Mouse (Mus musculus) lung, embryonic 14.5 days (tissue): ENCODE results near the gene Dync1li2. TPM values are rescaled to one million over a fixed set of nuclear protein-coding genes. Genes with fewer than 3 reads are reported as not detected.

Experiments
- ATAC-seq: fragments of 200-750 bp; cut with Nextera tagmentation; 2 replicates; pipeline ENCODE4 v1.8.0; 2017; ENCODE audit warnings: mild to moderate bottlenecking, moderate TSS enrichment, moderate library complexity; ENCODE audit not compliant: insufficient read depth
- DNase-seq: peaks from one replicate; pipeline ENCODE4 v3.0.0-alpha.2; 2015
- H3K27ac ChIP-seq: fragments of 300-500 bp; sonication (generic); 2 replicates; pipeline ENCODE4 v1.5.1; 2014; ENCODE audit warnings: low read depth, mild to moderate bottlenecking, moderate library complexity
- H3K27me3 ChIP-seq: fragments of 300-500 bp; sonication (generic); 2 replicates; pipeline ENCODE4 v1.6.1; 2014; ENCODE audit warnings: low read length, control low read depth; ENCODE audit not compliant: insufficient read depth
- H3K36me3 ChIP-seq: fragments of 300-500 bp; sonication (generic); 2 replicates; pipeline ENCODE4 v1.6.1; 2014; ENCODE audit warnings: control low read depth; ENCODE audit not compliant: insufficient read depth
- H3K4me1 ChIP-seq: fragments of 300-500 bp; sonication (generic); 2 replicates; pipeline ENCODE4 v1.6.1; 2014; ENCODE audit warnings: antibody characterized with exemption, control low read depth; ENCODE audit not compliant: insufficient read depth
- H3K4me2 ChIP-seq: fragments of 300-500 bp; sonication (generic); 2 replicates; pipeline ENCODE4 v1.6.1; 2014; ENCODE audit warnings: mild to moderate bottlenecking
- H3K4me3 ChIP-seq: fragments of 300-500 bp; sonication (generic); 2 replicates; pipeline ENCODE4 v1.5.1; 2014; ENCODE audit warnings: low read depth, low read length
- H3K9ac ChIP-seq: fragments of 300-500 bp; sonication (generic); 2 replicates; pipeline ENCODE4 v1.6.1; 2014
- H3K9me3 ChIP-seq: fragments of 300-500 bp; sonication (generic); 2 replicates; pipeline ENCODE4 v1.6.1; 2016; ENCODE audit warnings: low read depth, low read length, control low read depth
- CTCF ChIP-seq: IDR thresholded peaks from 2 replicates; pipeline ENCODE4 v1.5.1; 2016; ENCODE audit warnings: antibody characterized with exemption, low read depth
- WGBS: fragments of 180-500 bp; shearing (Covaris S2); extraction: QIAGEN DNeasy Blood & Tissue Kit; methylation state at CpG from one replicate; pipeline ENCODE4 v1.1.7; 2014; 5-methylcytosine and 5-hydroxymethylcytosine counted together
- polyA plus RNA-seq: library from polyadenylated mRNA; unstranded; fragments of >200 nt; fragmentation: Nextera tagmentation; extraction: Ambion mirVana; gene quantifications from 2 replicates; pipeline ENCODE4 v1.2.1, GENCODE M21; 2014

Dync1li2 gene
- polyA plus RNA-seq, 1 experiment from 2014 or later: 62.4 TPM

- Histone ChIP-seq H3K36me3 (peaks cover 39% of the 10 kb centered on the region), H3K27me3 (no peaks in the 10 kb centered on the region), H3K9me3 (no peaks in the 10 kb centered on the region), H3K27ac (no peak overlapping the region), H3K9ac (no peak overlapping the region), H3K4me1 (no peaks in the 10 kb centered on the region; the same call in 1 of the 2 replicates), H3K4me3 (no peak overlapping the region), H3K4me2 (no peak overlapping the region)
- ATAC-seq (no peak), DNase-seq (no peak)
- WGBS: 70% methylated on average over 6 of the region's 6 CpGs
- TF ChIP-seq CTCF: no peak
Observed at GRCm38 (mm10) chr8:104416022-104416421, 26.8 kb downstream of the Dync1li2 start.

GRCm38 (mm10) chr8:104414204-104414603 lies 28.6 kb downstream of the Dync1li2 start:
- 0 out of 2 replicates have a peak, but pooled peaks have one; percentile 6 for TF ChIP-seq CTCF
- peaks cover 21% of the 10 kb centered on the region for H3K36me3 ChIP-seq
- 57% methylated on average over 3 of the region's 3 CpGs for WGBS
- no peaks in the 10 kb centered on the region for H3K9me3 ChIP-seq
- no peak overlapping the region for H3K9ac ChIP-seq
- no peaks in the 10 kb centered on the region for H3K27me3 ChIP-seq
- H3K4me1 ChIP-seq: no peaks in the 10 kb centered on the region; the same call in 1 of the 2 replicates
- ATAC-seq: no peak
- H3K4me2 ChIP-seq: no peak overlapping the region
- no peak overlapping the region for H3K4me3 ChIP-seq
- no peak for DNase-seq
- no peak overlapping the region for H3K27ac ChIP-seq

DNA sequence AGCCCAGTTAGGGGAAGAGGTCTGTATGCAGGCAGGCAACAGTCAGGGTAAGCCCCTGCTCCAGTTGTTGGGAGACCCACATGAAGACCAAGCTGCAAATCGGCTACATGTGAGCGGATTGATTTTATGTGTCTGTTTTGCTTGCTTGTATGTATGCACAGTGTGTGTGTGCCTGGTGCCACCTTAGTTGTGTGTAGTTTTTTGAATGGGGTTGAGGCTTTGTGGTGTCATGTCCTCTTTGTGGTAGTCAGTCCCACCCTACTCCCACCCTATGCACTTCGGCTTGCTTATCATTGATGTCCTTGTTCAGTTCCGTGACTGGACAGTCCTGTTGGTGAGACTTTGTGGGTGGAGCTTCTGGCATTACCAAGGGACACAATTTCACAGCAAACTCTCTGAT lies 29.1 kb downstream of the Dync1li2 start:
- peaks cover 17% of the 10 kb centered on the region for H3K36me3 ChIP-seq
- ATAC-seq (peak; percentile 55; the same call in 1 of the 2 replicates), DNase-seq (no peak)
- H3K4me2 ChIP-seq: no peak overlapping the region
- 63% methylated on average over 4 of the region's 4 CpGs for WGBS
- no peak for TF ChIP-seq CTCF
- H3K4me3 ChIP-seq: no peak overlapping the region
- no peak overlapping the region for H3K9ac ChIP-seq
- H3K4me1 ChIP-seq: no peaks in the 10 kb centered on the region; the same call in 1 of the 2 replicates
- no peaks in the 10 kb centered on the region for H3K9me3 ChIP-seq
- H3K27me3 ChIP-seq: no peaks in the 10 kb centered on the region
- H3K27ac ChIP-seq: no peak overlapping the region

DNA sequence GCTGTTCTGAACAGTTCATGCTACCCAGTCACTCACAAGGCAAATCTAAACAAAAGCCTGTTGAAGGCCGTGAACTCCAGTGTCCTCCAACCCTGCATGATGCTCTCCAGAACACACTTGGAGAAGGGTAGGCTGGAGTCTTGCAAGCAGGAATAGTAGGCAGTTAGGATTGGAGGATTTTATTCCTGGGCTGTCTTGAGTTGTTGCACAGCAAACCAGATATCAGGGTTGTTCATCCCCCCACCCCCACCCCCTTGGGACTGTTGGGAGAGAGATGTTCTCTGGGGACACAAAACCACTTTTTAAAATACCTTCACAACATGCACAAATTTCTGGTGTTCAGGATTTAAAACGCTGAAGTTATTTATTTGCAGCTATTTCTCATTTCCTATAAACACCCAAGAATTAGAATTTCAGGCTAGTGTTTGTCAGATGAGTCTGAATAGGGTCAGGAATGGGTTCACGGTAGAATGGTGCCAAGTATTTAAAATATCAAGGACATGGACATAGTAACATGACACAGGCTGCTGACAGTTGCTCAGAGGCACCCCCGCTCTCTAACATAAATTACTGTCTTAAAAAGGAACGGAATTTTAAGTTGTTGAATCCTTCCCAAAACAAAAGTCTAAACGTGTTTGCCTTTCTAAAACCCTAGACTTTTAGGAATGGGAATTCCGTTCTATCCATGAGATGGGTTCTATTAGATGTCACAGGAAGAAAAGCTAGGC lies 29.9 kb downstream of the Dync1li2 start:
- peak; percentile 40 for DNase-seq

GRCm38 (mm10) chr8:104411972-104412371 lies 30.9 kb downstream of the Dync1li2 start:
- DNase-seq (no peak), ATAC-seq (no peak)
- TF ChIP-seq CTCF: no peak
- H3K4me2 ChIP-seq: no peak overlapping the region
- H3K27me3 ChIP-seq: no peaks in the 10 kb centered on the region
- no peaks in the 10 kb centered on the region for H3K9me3 ChIP-seq
- no peak overlapping the region for H3K4me3 ChIP-seq
- no peak overlapping the region for H3K27ac ChIP-seq
- no peaks in the 10 kb centered on the region; the same call in 1 of the 2 replicates for H3K4me1 ChIP-seq
- H3K9ac ChIP-seq: no peak overlapping the region
- WGBS: 60% methylated on average over 3 of the region's 3 CpGs
- H3K36me3 ChIP-seq: peaks cover under 1% of the 10 kb centered on the region

More for the DNA sequence above, 29.9 kb downstream of the Dync1li2 start:
- no peak for TF ChIP-seq CTCF
- Histone ChIP-seq H3K4me2 (no peak overlapping the region), H3K9me3 (no peaks in the 10 kb centered on the region), H3K27ac (no peak overlapping the region; the same call in 1 of the 2 replicates), H3K9ac (no peak overlapping the region), H3K4me3 (no peak overlapping the region), H3K27me3 (no peaks in the 10 kb centered on the region), H3K36me3 (peaks cover 11% of the 10 kb centered on the region), H3K4me1 (no peaks in the 10 kb centered on the region; the same call in 1 of the 2 replicates)
- 40% methylated on average over 7 of the region's 7 CpGs for WGBS
- no peak for ATAC-seq

DNA sequence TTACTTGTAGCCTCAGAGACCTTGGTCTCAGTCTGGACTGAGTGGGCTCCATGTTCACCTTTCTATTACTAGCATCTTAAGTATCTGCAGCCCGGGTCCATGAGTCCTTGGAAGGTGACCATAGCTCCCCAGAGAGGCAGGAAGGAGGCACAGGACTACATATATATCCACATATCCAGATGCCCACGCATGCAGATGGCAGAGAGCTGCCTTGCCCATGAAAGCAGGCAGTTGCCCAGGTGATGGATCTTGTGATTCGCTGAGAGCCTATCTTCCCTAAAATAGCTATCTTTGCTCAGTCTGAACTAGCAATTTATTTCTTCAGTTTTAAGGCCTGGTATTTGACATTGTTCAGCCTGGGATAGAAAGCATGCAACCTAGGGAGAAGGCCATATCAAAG lies 31.4 kb downstream of the Dync1li2 start:
- ATAC-seq (no peak), DNase-seq (no peak)
- TF ChIP-seq CTCF: no peak
- Histone ChIP-seq H3K4me2 (no peak overlapping the region), H3K36me3 (no peaks in the 10 kb centered on the region; the same call in 1 of the 2 replicates), H3K9ac (no peak overlapping the region), H3K27ac (no peak overlapping the region), H3K4me3 (no peak overlapping the region), H3K9me3 (no peaks in the 10 kb centered on the region), H3K4me1 (no peaks in the 10 kb centered on the region; the same call in 1 of the 2 replicates), H3K27me3 (no peaks in the 10 kb centered on the region)
- 76% methylated on average over 3 of the region's 3 CpGs for WGBS

DNA sequence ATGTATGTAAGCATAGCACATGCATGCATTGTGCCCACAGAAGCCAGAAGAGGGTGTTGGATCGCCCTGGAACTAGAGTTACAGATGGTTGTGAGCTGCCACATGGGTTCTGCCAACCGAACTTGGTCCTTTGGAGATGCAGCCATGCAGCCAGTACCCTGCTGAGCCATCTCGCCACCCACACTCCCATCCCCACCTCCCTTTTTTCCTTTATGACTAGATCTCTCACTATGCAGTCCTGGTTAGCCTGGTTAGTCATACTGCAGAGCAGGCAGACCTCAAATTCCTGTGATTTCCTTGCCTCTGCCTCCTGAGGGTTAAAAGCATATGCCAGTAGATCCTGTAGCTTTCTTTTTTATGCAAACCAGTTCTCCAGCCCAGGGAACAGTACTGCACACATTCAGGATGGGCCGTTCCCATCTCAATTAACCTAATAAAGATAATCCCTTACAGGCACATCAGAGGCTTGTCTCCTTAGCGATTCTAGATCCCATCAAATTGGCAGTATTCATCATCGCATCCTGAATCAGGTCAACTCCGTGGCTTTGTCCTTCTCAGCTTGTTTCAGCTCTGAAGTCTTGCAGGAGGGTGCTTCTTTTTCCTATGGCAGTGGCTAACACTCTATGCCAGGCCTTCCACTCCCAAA lies 32.1 kb downstream of the Dync1li2 start:
- Histone ChIP-seq H3K9me3 (no peaks in the 10 kb centered on the region), H3K9ac (no peak overlapping the region), H3K27me3 (no peaks in the 10 kb centered on the region), H3K4me1 (no peaks in the 10 kb centered on the region; the same call in 1 of the 2 replicates), H3K4me2 (no peak overlapping the region), H3K36me3 (no peaks in the 10 kb centered on the region; the same call in 1 of the 2 replicates), H3K27ac (no peak overlapping the region), H3K4me3 (no peak overlapping the region)
- WGBS: 61% methylated on average over 7 of the region's 7 CpGs
- ATAC-seq (no peak), DNase-seq (no peak)
- no peak for TF ChIP-seq CTCF
